Mouse (Mus musculus) myocyte (in vitro differentiated cells): ENCODE results near the gene Zc3h18.

Experiments
- MYOD1 ChIP-seq, 3 experiments: IDR thresholded peaks; one replicate each; pipeline ENCODE4 v1.6.1; 2011; ENCODE audit warnings: control low read depth in 2 of 3, low read depth in 2 of 3, mild to moderate bottlenecking in 2 of 3, moderate library complexity in 1 of 3; ENCODE audit not compliant: insufficient read length in 2 of 3, control insufficient read depth in 1 of 3
- POLR2A ChIP-seq: IDR thresholded peaks from one replicate; pipeline ENCODE4 v1.6.1; 2011; ENCODE audit warnings: low read depth, mild to moderate bottlenecking, control low read depth, moderate library complexity; ENCODE audit not compliant: insufficient read length
- POLR2AphosphoS2 ChIP-seq: IDR thresholded peaks from one replicate; pipeline ENCODE4 v1.6.1; 2011; ENCODE audit warnings: low read depth, control low read depth; ENCODE audit not compliant: insufficient read length
- TCF3 ChIP-seq: IDR thresholded peaks from one replicate; pipeline ENCODE4 v1.6.1; 2011; ENCODE audit warnings: low read depth, control low read depth; ENCODE audit not compliant: insufficient read length

DNA sequence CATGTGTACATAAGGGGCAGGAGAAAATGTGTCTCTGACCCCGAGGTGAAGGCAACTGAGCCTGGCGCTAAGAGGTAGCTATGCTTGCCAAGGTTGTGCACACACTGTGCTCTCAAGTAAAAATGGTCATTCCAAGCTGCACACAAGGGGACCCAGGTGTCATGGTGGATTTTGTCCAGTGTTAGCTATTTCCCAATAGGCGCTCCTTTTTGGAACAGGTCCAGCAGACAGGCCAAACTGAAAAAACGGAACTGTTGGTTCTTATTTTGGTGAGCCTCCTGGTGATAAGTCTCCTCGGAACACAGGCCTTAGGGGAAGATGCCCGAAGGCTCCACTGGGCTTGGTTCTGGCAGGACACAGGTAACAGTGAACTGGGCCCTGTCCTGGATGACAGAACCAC lies 78.0 kb downstream of the Zc3h18 start:
- TF ChIP-seq POLR2A: no peak
- no peak for TF ChIP-seq MYOD1 (IDR thresholded peaks at IDR 0.05; ENCODE audit: control insufficient read depth in 1 of 3, insufficient read length in 2 of 3, low read depth in 2 of 3)
- no peak for TF ChIP-seq POLR2AphosphoS2
- no peak for TF ChIP-seq TCF3
